Mouse (Mus musculus) liver, postnatal 0 days (tissue): Measurements from ENCODE around the gene 3110082I17Rik.
A peak's percentile ranks its signal among the peaks of the same experiment; 100 is the strongest.

Experiments
- CTCF ChIP-seq: sonication (generic); IDR thresholded peaks from 2 replicates; pipeline ENCODE4 v1.5.1; 2016; ENCODE audit warnings: antibody characterized with exemption, low read depth
- EP300 ChIP-seq: IDR thresholded peaks from 2 replicates; pipeline ENCODE4 v1.6.1; 2016; ENCODE audit warnings: antibody characterized with exemption, low read depth, mild to moderate bottlenecking

- peak; percentile 42; the same call in 1 of the 2 replicates for TF ChIP-seq CTCF
- no peak for TF ChIP-seq EP300
Measured at GRCm38 (mm10) chr5:139325395-139325966, 134.8 kb downstream of the 3110082I17Rik start, which contains the start of gene Adap1.
